Mouse (Mus musculus) olfactory bulb, adult 2 months (tissue): ENCODE measurements around the gene Rsbn1l.

Experiments
- CTCF ChIP-seq: fragments of 200-500 bp; IDR thresholded peaks from 2 replicates; pipeline ENCODE4 v1.5.1; 2012; ENCODE audit warnings: low read depth, mild to moderate bottlenecking, low read length, moderate library complexity; ENCODE audit not compliant: insufficient read depth
- POLR2A ChIP-seq: fragments of 200-500 bp; IDR thresholded peaks from 2 replicates; pipeline ENCODE4 v1.6.1; 2012; ENCODE audit warnings: mild to moderate bottlenecking, low read depth, low read length, moderate library complexity; ENCODE audit not compliant: insufficient read depth

GRCm38 (mm10) chr5:20873146-20873545 lies 83.1 kb downstream of the Rsbn1l start:
- TF ChIP-seq CTCF (no peak), POLR2A (no peak)
